Mouse (Mus musculus) ES-CJ7 (cell line): Measurements from ENCODE around the gene Cyp2j6.

ENCODE experiments used
- DNase-seq: peaks from one replicate; pipeline ENCODE4 v3.0.0; 2011; ENCODE audit warnings: low read depth, low spot score

The Cyp2j6 gene

DNA sequence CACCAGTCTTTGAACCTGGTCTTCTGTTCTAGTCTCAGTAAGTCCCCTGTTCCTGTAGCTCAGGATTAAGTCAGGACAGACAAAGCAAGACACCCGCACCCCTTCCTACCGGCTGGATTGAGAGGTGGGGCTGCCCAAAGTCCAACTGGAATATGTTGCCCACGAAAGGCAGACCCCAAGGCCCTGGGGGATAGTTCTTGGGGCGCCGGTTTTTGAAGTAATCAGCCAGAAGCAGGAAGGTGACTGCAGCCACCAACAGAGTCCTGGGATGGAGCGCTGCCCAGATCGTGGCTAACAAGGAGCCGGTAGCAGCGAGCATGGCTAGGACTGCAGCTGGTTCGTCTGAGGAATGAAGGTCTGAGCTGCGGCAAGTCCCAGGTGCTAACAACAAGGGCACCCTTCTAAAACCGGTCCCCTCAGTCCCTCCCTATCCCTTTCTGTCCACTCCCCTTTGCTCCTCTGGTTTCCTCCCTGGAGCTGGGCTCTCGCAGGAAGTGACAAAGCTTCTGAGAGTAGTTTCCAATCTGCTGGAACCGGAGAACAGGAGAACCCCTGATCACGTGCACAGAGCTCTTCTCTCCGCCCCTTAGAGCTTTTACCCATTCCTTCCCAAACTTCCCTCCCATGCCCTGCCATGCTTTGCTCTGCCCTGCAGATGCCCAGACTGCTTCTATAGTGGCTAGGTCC lies at the start of gene Cyp2j6:
Gene Cyp2j6, minus strand, starts transcription at position 529 of the 687 bp plus-strand sequence.
- DNase-seq, result peak; percentile 58

DNA sequence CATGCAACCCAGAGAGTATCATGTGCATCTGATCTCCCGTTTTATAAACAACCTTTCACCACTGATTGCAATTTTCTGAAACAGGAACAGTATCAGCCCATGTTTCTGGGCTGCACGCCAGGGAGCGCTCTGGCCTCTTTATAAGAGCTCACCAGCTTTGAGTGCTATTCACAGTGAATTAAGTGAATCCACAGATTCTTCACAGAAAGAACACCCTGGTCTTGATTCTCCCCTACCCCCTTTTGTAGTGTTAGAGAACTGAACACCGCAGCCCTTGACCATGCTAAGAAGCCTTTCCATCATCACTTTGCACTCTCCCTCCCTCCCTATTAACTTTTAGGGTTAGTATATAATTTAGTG lies 38.3 kb upstream of the Cyp2j6 start:
- no peak for DNase-seq

DNA sequence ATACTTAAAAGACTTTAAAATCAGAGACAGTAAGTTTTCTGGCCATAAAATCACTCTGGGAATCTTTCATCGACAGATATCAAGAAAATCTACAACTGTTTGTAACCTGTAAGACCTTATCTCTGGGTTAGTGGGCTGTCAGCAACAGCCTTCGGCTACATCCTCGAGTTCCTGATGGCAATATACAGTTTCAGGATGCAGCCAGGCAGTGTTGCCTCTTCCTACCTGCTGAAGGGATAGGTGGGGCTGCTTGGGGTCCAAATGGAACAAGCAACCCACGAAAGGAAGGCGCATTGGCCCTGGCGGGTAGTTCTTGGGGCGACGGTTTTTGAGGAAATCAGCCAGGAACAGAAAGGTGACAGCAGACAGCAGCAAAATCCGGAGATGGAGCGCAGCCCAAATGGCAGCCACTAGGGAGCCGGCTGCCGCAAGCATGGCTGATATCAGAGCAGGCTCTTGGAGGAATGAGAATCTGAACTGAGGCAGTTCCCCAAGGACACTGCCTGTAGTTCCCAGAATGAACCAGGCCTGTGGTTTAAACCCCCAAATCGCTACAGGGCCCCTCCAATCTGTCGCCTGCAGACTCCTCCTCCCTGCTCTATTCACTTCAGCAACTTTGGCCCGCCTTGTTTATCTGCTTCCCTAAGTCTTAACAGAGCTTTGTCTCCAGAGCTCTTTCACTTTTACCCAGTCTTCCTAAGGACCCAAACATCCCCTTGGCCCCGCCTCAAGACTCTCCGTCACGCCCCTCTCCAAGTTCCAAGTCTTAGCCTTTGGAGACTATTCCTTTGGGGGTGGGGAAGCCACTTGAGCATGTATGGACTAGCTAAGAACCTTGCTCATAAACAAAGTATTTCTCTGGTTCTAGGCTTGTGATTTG lies 37.7 kb upstream of the Cyp2j6 start, which contains the start of gene Cyp2j9:
Gene Cyp2j9, minus strand, starts transcription at position 668 of the 880 bp plus-strand sequence.
- peak; percentile 76 for DNase-seq

DNA sequence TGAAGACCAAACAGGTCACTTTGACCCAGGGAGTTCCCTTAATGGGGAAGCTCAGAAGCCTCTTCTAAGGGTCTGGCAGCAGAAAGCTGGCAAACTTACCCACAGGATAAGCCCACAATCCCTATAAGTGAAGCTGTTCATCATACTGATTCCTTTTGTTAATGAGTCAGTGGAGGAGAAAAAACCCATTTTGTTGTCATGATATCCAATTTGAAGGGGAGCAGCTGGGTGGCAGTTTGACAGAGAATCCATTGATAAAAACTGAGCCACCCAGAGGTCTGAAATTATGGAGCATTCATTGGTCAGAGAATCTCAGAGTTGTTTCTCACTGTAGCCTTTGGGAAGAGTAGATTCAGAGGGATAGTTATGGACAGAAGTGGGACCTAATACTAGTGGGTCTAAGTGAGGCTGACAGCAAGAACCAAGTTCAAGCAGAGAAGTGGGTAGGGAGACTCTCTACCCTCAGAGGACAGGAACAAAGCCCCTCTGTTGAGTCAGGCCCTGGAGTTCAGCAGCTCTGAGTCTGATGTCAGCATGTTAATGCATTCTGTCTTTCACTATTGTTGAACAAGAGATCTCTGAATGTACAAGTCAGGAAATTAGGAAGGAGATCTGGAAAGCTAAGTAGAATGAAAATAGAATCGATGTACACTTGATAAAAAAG lies 28.1 kb upstream of the Cyp2j6 start:
- DNase-seq, result no peak

GRCm38 (mm10) chr4:96580351-96580750 lies 26.9 kb upstream of the Cyp2j6 start:
- peak; percentile 39 for DNase-seq

GRCm38 (mm10) chr4:96569442-96569841 lies 16.0 kb upstream of the Cyp2j6 start:
- DNase-seq, result no peak

DNA sequence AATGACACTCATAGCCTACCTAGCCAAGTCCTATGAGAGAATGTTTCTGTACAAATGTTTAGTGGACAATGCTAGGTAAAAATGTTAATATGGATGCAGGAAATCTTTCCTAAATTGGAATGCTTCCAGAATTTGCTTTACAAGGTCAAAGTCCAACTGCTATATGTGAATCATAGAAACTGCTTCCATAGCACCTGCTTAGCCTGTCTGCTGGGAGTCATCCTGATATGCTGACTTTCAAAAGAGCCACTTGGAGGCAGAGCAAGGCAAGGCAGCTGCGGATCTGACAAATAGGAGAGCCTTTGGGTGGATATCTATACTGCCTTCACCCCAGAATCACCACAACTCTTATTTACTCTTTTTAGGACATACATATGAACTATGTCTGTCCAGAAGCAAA lies 14.5 kb upstream of the Cyp2j6 start:
- no peak for DNase-seq

GRCm38 (mm10) chr4:96565808-96566207 lies 12.3 kb upstream of the Cyp2j6 start:
- DNase-seq, result no peak

DNA sequence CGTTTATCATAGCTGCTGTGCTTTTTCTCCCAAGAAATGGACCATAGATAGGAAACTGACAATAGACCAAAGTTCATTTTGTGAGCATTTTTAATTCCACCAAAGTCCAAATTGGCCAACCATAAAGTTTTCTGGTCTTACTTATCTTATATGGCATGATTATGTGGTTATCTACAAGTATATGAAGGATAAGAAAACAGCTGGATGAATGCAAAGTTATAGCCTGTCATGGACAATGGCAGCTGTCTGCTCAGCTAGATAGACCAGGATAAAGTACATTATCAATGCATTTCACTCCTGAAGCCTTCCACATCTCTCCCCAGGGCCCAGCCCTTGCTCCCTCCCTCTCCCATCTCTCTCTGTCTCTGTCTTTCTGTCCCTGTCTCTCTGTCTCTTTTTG lies 7.0 kb upstream of the Cyp2j6 start:
- DNase-seq, result no peak

DNA sequence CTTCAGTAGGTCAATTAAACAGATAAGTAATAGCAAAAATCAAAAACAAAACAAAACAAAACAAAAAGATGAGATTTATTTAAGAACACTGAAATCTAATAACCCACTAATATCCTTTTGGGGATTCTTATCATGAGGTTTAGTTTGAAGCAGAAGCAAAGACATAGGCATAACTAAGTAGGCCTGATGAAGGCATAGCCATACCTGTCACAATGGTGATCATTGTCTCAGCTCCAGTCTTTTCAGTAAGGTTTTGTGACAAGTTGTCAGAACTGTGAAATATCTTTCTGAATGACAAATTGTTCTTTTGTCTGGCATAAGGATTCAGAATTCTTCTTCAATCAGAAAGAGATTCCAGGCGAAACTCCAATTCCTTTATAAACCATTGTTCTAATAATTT lies 6.3 kb upstream of the Cyp2j6 start:
- no peak for DNase-seq

DNA sequence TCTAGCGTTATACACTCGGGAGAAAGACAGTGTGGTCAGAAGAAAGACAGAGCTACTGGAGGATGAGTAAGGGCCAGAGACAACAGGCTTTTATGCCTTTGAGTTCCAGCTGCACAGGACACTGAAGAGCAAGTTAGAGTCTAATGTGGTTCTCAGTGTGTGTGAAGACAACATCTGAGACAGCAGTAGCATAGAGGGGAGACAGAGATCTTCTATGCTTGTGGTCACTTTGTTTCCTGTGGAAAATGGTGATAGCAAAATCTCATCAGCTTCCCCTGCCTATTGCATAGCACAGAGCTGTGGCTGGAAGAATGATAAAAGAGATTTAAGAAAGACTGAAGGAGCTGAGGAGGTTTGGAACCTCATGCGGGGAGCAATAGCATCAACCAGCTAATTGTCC lies 1.8 kb downstream of the Cyp2j6 start:
- no peak for DNase-seq

DNA sequence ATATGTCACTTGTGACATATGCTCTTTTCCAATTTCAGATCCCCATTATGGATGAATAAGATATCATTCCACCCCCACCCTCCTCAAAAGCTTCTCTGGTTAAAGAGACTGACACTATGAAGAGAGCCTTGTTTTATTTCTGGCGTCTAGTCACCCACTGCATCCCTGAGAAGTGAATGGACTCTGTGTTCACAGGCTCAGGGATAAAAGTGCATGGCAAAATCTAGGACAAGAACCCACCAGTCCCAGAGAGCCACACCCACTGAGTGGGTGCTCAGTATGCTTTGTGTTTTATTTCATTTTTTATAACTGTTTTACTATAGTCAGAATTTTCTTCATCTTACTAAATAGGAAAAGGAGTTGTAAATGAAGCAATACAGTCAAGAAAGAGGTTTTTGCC lies 7.5 kb downstream of the Cyp2j6 start:
- DNase-seq, result no peak

DNA sequence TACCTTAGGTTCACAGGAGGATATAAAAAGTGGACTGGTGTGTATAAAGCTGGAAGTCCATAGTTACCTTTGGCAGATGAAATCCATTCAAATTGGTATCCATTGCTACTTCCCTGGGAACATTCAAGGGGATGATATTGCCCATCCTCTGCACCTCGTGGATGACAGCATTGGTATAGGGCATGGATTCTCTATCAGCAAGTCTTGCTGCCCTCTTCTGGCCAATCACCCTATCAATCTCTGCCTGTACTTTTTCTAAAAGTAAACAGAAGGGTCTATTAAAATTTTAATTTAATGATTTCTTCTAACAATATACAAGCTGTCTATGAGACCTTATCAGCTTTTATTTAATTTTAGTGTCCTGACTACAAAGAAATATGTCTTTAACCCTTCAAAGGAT lies 27.7 kb downstream of the Cyp2j6 start:
- DNase-seq, result peak; percentile 19

GRCm38 (mm10) chr4:96522256-96522655 lies 31.2 kb downstream of the Cyp2j6 start:
- no peak for DNase-seq

DNA sequence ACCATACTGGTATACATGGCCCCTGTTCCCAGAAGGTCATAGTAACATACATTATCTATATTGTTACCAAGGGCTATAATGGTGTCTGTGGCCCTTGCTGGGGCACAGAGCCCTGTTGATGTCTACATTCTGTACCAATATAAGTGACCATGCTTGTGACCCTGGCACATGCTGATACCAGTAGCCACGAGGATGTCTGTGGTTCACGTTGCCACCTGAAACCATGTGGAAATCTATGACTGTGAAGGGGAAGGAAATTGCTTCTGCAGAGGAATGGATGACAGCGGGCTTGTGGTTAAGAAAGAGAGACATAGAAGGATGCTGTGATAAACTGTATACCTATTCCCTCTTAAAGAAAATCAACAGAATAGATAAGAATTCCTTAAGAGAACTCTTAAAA lies 43.4 kb downstream of the Cyp2j6 start:
- DNase-seq, result no peak

DNA sequence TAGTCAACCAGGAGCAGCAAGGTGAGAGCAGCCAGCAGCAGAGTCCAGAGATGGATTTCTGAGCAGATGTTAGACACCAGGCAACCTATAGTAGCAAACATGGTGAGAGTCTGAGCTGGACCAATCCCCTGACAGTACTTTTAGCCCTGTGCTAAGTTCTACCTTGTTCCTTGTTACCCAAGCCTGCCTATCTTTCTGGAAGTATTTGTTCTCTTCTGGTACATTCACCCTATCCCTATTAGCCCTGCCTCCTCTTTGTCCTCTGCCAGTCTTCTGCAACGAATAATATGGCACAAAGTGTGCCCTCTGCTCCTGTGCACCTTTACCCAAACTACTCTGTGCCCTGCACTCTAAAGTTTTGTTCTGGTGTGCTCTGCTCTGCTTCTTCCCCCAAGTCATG lies 46.2 kb downstream of the Cyp2j6 start, which contains the start of gene Cyp2j8:
Gene Cyp2j8, minus strand, starts transcription at position 101 of the 400 bp plus-strand sequence.
- DNase-seq, result no peak
